Mouse (Mus musculus): Measurements from ENCODE around the gene Spata31d1d. TPM values are rescaled to one million over a fixed set of nuclear protein-coding genes. Genes with fewer than 3 reads are reported as not detected.
"Not testable (repeated sequence)": the region's sequence is repeated elsewhere in the genome, so short reads cannot be mapped to it uniquely, and the experiment has no call there.

Spata31d1d gene
- polyA plus RNA-seq, 1 experiment from 2014 or later: not detected

GRCm38 (mm10) chr13:59738455-59738854 is 6.9 kb upstream of the Spata31d1d start:
- 63% methylated on average over 2 of the region's 2 CpGs for WGBS (ENCODE audit: insufficient replicate concordance)
- Histone ChIP-seq H3K4me2 (ENCODE audit: low read depth, low read length) (peak overlapping the region; percentile 54), H3K27ac (ENCODE audit: low read depth) (peak overlapping the region; percentile 92), H3K9ac (replicated peaks) (peak overlapping the region; percentile 53), H3K4me3 (ENCODE audit: low read depth, low read length) (no peak overlapping the region), H3K27me3 (ENCODE audit: insufficient read depth, low read length) (no peaks in the 10 kb centered on the region), H3K36me3 (replicated peaks; ENCODE audit: insufficient read depth, low read length) (no peaks in the 10 kb centered on the region), H3K9me3 (ENCODE audit: low read length) (no peaks in the 10 kb centered on the region), H3K4me1 (ENCODE audit: insufficient read depth) (peaks cover 28% of the 10 kb centered on the region)
- ATAC-seq: peak; percentile 88
- peak; percentile 46 for DNase-seq
- TF ChIP-seq EP300 (IDR thresholded peaks at IDR 0.05; ENCODE audit: low read depth) (peak; percentile 93), CTCF (IDR thresholded peaks at IDR 0.05; ENCODE audit: low read depth) (no peak)

- WGBS (ENCODE audit: insufficient replicate concordance): 28% methylated on average over 3 of the region's 3 CpGs
- TF ChIP-seq CTCF (IDR thresholded peaks at IDR 0.05; ENCODE audit: low read depth) (peak; percentile 58), EP300 (IDR thresholded peaks at IDR 0.05; ENCODE audit: low read depth) (no peak)
- DNase-seq: peak; percentile 56
Measured at GRCm38 (mm10) chr13:59735190-59735589, 3.6 kb upstream of the Spata31d1d start.

GRCm38 (mm10) chr13:59734347-59734746 is 2.8 kb upstream of the Spata31d1d start:
- H3K9ac ChIP-seq (replicated peaks); H3K27me3 ChIP-seq (ENCODE audit: insufficient read depth, low read length); H3K4me2 ChIP-seq (ENCODE audit: low read depth, low read length); H3K36me3 ChIP-seq (replicated peaks; ENCODE audit: insufficient read depth, low read length); H3K9me3 ChIP-seq (ENCODE audit: low read length); H3K27ac ChIP-seq (ENCODE audit: low read depth); ATAC-seq; DNase-seq; H3K4me3 ChIP-seq (ENCODE audit: low read depth, low read length): not testable (repeated sequence)
- WGBS (ENCODE audit: insufficient replicate concordance): 12% methylated on average over 6 of the region's 6 CpGs
- peaks cover 24% of the 10 kb centered on the region for H3K4me1 ChIP-seq (ENCODE audit: insufficient read depth)

More at GRCm38 (mm10) chr13:59735190-59735589, 3.6 kb upstream of the Spata31d1d start:
- no peaks in the 10 kb centered on the region for H3K27me3 ChIP-seq (ENCODE audit: insufficient read depth, low read length)
- H3K4me3 ChIP-seq (ENCODE audit: low read depth, low read length): no peak overlapping the region
- peaks cover 28% of the 10 kb centered on the region for H3K4me1 ChIP-seq (ENCODE audit: insufficient read depth)
- ATAC-seq: no peak
- no peaks in the 10 kb centered on the region for H3K36me3 ChIP-seq (replicated peaks; ENCODE audit: insufficient read depth, low read length)
- no peaks in the 10 kb centered on the region for H3K9me3 ChIP-seq (ENCODE audit: low read length)
- H3K4me2 ChIP-seq (ENCODE audit: low read depth, low read length): no peak overlapping the region
- no peak overlapping the region for H3K27ac ChIP-seq (ENCODE audit: low read depth)
- H3K9ac ChIP-seq (replicated peaks): no peak overlapping the region

GRCm38 (mm10) chr13:59733936-59734335 is 2.4 kb upstream of the Spata31d1d start:
- Histone ChIP-seq H3K4me1 (ENCODE audit: insufficient read depth) (peaks cover 23% of the 10 kb centered on the region), H3K9me3 (ENCODE audit: low read length) (no peaks in the 10 kb centered on the region), H3K27me3 (ENCODE audit: insufficient read depth, low read length) (peaks cover 3% of the 10 kb centered on the region; the same call in 1 of the 2 replicates), H3K4me3 (ENCODE audit: low read depth, low read length) (no peak overlapping the region), H3K4me2 (ENCODE audit: low read depth, low read length) (no peak overlapping the region), H3K9ac (replicated peaks) (no peak overlapping the region), H3K36me3 (replicated peaks; ENCODE audit: insufficient read depth, low read length) (no peaks in the 10 kb centered on the region), H3K27ac (ENCODE audit: low read depth) (no peak overlapping the region)
- ATAC-seq: no peak
- no peak for DNase-seq
- TF ChIP-seq CTCF (IDR thresholded peaks at IDR 0.05; ENCODE audit: low read depth): no peak
- no peak for TF ChIP-seq EP300 (IDR thresholded peaks at IDR 0.05; ENCODE audit: low read depth)
- 82% methylated on average over 2 of the region's 4 CpGs for WGBS (ENCODE audit: insufficient replicate concordance)

GRCm38 (mm10) chr13:59728378-59729093 is 3.0 kb downstream of the Spata31d1d start:
- no peak overlapping the region for H3K27ac ChIP-seq (ENCODE audit: low read depth)
- no peak overlapping the region for H3K4me2 ChIP-seq (ENCODE audit: low read depth, low read length)
- WGBS (ENCODE audit: insufficient replicate concordance): 18% methylated on average over 7 of the region's 7 CpGs
- TF ChIP-seq CTCF (IDR thresholded peaks at IDR 0.05; ENCODE audit: low read depth) (peak; percentile 99), EP300 (IDR thresholded peaks at IDR 0.05; ENCODE audit: low read depth) (no peak)
- ATAC-seq (peak; percentile 90), DNase-seq (peak; percentile 86)
- no peaks in the 10 kb centered on the region for H3K9me3 ChIP-seq (ENCODE audit: low read length)
- H3K27me3 ChIP-seq (ENCODE audit: insufficient read depth, low read length): peaks cover 14% of the 10 kb centered on the region; the same call in 1 of the 2 replicates
- no peak overlapping the region for H3K4me3 ChIP-seq (ENCODE audit: low read depth, low read length)
- no peaks in the 10 kb centered on the region for H3K4me1 ChIP-seq (ENCODE audit: insufficient read depth)
- no peaks in the 10 kb centered on the region for H3K36me3 ChIP-seq (replicated peaks; ENCODE audit: insufficient read depth, low read length)
- H3K9ac ChIP-seq (replicated peaks): no peak overlapping the region

GRCm38 (mm10) chr13:59726139-59726867 is 5.2 kb downstream of the Spata31d1d start:
- H3K4me1 ChIP-seq (ENCODE audit: insufficient read depth): no peaks in the 10 kb centered on the region
- DNase-seq (no peak), ATAC-seq (no peak)
- peaks cover 14% of the 10 kb centered on the region; the same call in 1 of the 2 replicates for H3K27me3 ChIP-seq (ENCODE audit: insufficient read depth, low read length)
- no peak overlapping the region for H3K9ac ChIP-seq (replicated peaks)
- H3K9me3 ChIP-seq (ENCODE audit: low read length): no peaks in the 10 kb centered on the region
- no peak overlapping the region for H3K27ac ChIP-seq (ENCODE audit: low read depth)
- no peaks in the 10 kb centered on the region for H3K36me3 ChIP-seq (replicated peaks; ENCODE audit: insufficient read depth, low read length)
- TF ChIP-seq EP300 (IDR thresholded peaks at IDR 0.05; ENCODE audit: low read depth): no peak
- no peak for TF ChIP-seq CTCF (IDR thresholded peaks at IDR 0.05; ENCODE audit: low read depth)
- H3K4me3 ChIP-seq (ENCODE audit: low read depth, low read length): no peak overlapping the region
- H3K4me2 ChIP-seq (ENCODE audit: low read depth, low read length): peak overlapping the region; percentile 10; the same call in 1 of the 2 replicates
- 33% methylated on average over 29 of the region's 29 CpGs for WGBS (ENCODE audit: insufficient replicate concordance)

- H3K4me1 ChIP-seq (ENCODE audit: insufficient read depth); ATAC-seq: not testable (repeated sequence)
Measured at GRCm38 (mm10) chr13:59722089-59722488, 9.5 kb downstream of the Spata31d1d start.

More at GRCm38 (mm10) chr13:59722089-59722488, 9.5 kb downstream of the Spata31d1d start:
- H3K4me3 ChIP-seq (ENCODE audit: low read depth, low read length); H3K27ac ChIP-seq (ENCODE audit: low read depth); H3K36me3 ChIP-seq (replicated peaks; ENCODE audit: insufficient read depth, low read length); H3K4me2 ChIP-seq (ENCODE audit: low read depth, low read length); DNase-seq; H3K9ac ChIP-seq (replicated peaks); H3K9me3 ChIP-seq (ENCODE audit: low read length); H3K27me3 ChIP-seq (ENCODE audit: insufficient read depth, low read length): not testable (repeated sequence)
- WGBS (ENCODE audit: insufficient replicate concordance): 66% methylated on average over 1 of the region's 1 CpGs
